Comparison of ENCODE assay signal across 9 mouse cellular contexts in genomic region chr11:55444772-55445171, GRCm38 (mm10). TPM values are rescaled to one million over a fixed set of nuclear protein-coding genes. Genes with fewer than 3 reads are reported as not detected.
DNase-seq lines count a peak whose midpoint lies in the region; ATAC-seq and TF ChIP-seq lines count a peak whose summit lies in the region.
"Had no signal": no experiment of that assay in that cellular context is flagged by ENCODE, and none has a peak within 500 bp of the region (broad histone marks: within the 10 kb centered on the region; RNA-seq: fewer than 3 reads in every experiment).

No protein-coding gene starts in this region.

- no peak overlapping the region for H3K4me2 ChIP-seq in embryonic facial prominence, embryonic 14.5 days (ENCODE audit: low read depth, low read length)
- no peak overlapping the region for H3K4me2 ChIP-seq in intestine, embryonic 15.5 days (replicated peaks)
- H3K4me2 ChIP-seq: neural tube, embryonic 13.5 days had no signal

- peak; percentile 54 for ATAC-seq in embryonic facial prominence, embryonic 14.5 days (ENCODE audit: low read depth)
- ATAC-seq in intestine, embryonic 15.5 days: peak; percentile 63

- TF ChIP-seq CTCF in spleen, adult 2 months (IDR thresholded peaks at IDR 0.05; ENCODE audit: extremely low read depth, insufficient read depth, insufficient read length, insufficient replicate concordance): peak; percentile 19; the same call in 1 of the 2 replicates

- H3K4me1 ChIP-seq in spleen, adult 2 months (ENCODE audit: control insufficient read depth, insufficient read depth, insufficient read length): no peaks in the 10 kb centered on the region
- H3K4me1 ChIP-seq in embryonic facial prominence, embryonic 14.5 days (ENCODE audit: control insufficient read depth, insufficient read depth, low read length): 0 out of 2 replicates have a peak, but pooled peaks cover 3% of the 10 kb centered on the region
- H3K4me1 ChIP-seq in intestine, embryonic 15.5 days (replicated peaks): 0 out of 2 replicates have a peak, but pooled peaks cover 3% of the 10 kb centered on the region
- H3K4me1 ChIP-seq: neural tube, embryonic 13.5 days had no signal

- WGBS in spleen, adult 2 months: 0% methylated on average over 1 of the region's 1 CpGs
- WGBS in embryonic facial prominence, embryonic 14.5 days: 0% methylated on average over 1 of the region's 1 CpGs
- WGBS in intestine, embryonic 15.5 days: 3% methylated on average over 1 of the region's 1 CpGs

- no peaks in the 10 kb centered on the region for H3K9me3 ChIP-seq in embryonic facial prominence, embryonic 14.5 days (ENCODE audit: control insufficient read depth, low read length)
- H3K9me3 ChIP-seq in intestine, embryonic 15.5 days: no peaks in the 10 kb centered on the region
- H3K9me3 ChIP-seq: neural tube, embryonic 13.5 days had no signal

- no peak overlapping the region for H3K4me3 ChIP-seq in spleen, adult 2 months (ENCODE audit: extremely low read depth, insufficient read depth, insufficient read length)
- H3K4me3 ChIP-seq in embryonic facial prominence, embryonic 14.5 days (ENCODE audit: low read depth, low read length): no peak overlapping the region
- no peak overlapping the region for H3K4me3 ChIP-seq in intestine, embryonic 15.5 days (replicated peaks)
- H3K4me3 ChIP-seq: neural tube, embryonic 13.5 days had no signal

- no peak for TF ChIP-seq POLR2A in spleen, adult 2 months (IDR thresholded peaks at IDR 0.05; ENCODE audit: low read depth, low read length)

- DNase-seq in adrenal gland, adult 2 months: peak; percentile 50
- no peak for DNase-seq in adrenal gland, adult 18-20 months (ENCODE audit: low spot score in 2 of 2)
- peak in 1 of 2 experiments; percentile 17 for DNase-seq in spleen, adult 2 months (ENCODE audit: low read depth in 1 of 2, low spot score in 2 of 2)
- no peak for DNase-seq in spleen, adult 18-20 months
- peak; percentile 95 for DNase-seq in embryonic facial prominence, embryonic 14.5 days (ENCODE audit: low spot score)
- DNase-seq in lung, postnatal 10 days: peak; percentile 86
- DNase-seq in yolk sac, embryonic 10.5 days (ENCODE audit: low spot score): peak; percentile 65

- H3K27me3 ChIP-seq in spleen, adult 2 months (ENCODE audit: control insufficient read depth, insufficient read depth, low read length): no peaks in the 10 kb centered on the region
- no peaks in the 10 kb centered on the region for H3K27me3 ChIP-seq in embryonic facial prominence, embryonic 14.5 days (replicated peaks; ENCODE audit: control insufficient read depth, insufficient read depth, low read length)
- no peaks in the 10 kb centered on the region for H3K27me3 ChIP-seq in intestine, embryonic 15.5 days (replicated peaks)
- H3K27me3 ChIP-seq: neural tube, embryonic 13.5 days had no signal

- H3K9ac ChIP-seq in embryonic facial prominence, embryonic 14.5 days (ENCODE audit: low read depth, low read length): no peak overlapping the region
- H3K9ac ChIP-seq in intestine, embryonic 15.5 days: no peak overlapping the region
- H3K9ac ChIP-seq: neural tube, embryonic 13.5 days had no signal

- no peak overlapping the region for H3K27ac ChIP-seq in spleen, adult 2 months (ENCODE audit: insufficient read depth, low read length)
- H3K27ac ChIP-seq in embryonic facial prominence, embryonic 14.5 days (replicated peaks; ENCODE audit: low read depth, low read length): no peak overlapping the region
- H3K27ac ChIP-seq in intestine, embryonic 15.5 days: no peak overlapping the region
- H3K27ac ChIP-seq: neural tube, embryonic 13.5 days had no signal

- peaks cover 8% of the 10 kb centered on the region for H3K36me3 ChIP-seq in spleen, adult 2 months (ENCODE audit: control insufficient read depth, insufficient read depth, low read length)
- H3K36me3 ChIP-seq in embryonic facial prominence, embryonic 14.5 days (ENCODE audit: control insufficient read depth, insufficient read depth, low read length): peaks cover 18% of the 10 kb centered on the region
- H3K36me3 ChIP-seq in intestine, embryonic 15.5 days: no peaks in the 10 kb centered on the region

RNA-seq across cellular contexts. Expression of gene Atox1, which starts 16.3 kb away (rescaled TPM):
- total RNA-seq in adrenal gland, adult 2 months (2021): 100 to 1,000 TPM; 226 to 307 TPM
- 679 and 685 TPM in 2 replicates for polyA plus RNA-seq in adrenal gland, adult 2 months (2012; rRNA removed)
- total RNA-seq in adrenal gland, adult 18-20 months (2021): 100 to 1,000 TPM; 231 to 325 TPM
- polyA plus RNA-seq in spleen, adult 2 months (2012; rRNA removed): 237 and 367 TPM in 2 replicates
- 409 and 416 TPM in 2 replicates for polyA plus RNA-seq in embryonic facial prominence, embryonic 14.5 days (2014; fragmentation: Nextera tagmentation; extraction: Ambion mirVana)
- polyA plus RNA-seq in intestine, embryonic 15.5 days (2015; fragmentation: Nextera tagmentation; extraction: Ambion mirVana): 370 and 402 TPM in 2 replicates

RNA-seq across cellular contexts. Expression of gene Sparc, which starts 21.8 kb away (rescaled TPM):
- 1,000 to 10,000 TPM; 1,553 to 3,019 TPM for total RNA-seq in adrenal gland, adult 2 months (2021)
- 4,707 and 5,966 TPM in 2 replicates for polyA plus RNA-seq in adrenal gland, adult 2 months (2012; rRNA removed)
- 1,000 to 10,000 TPM; 1,159 to 2,168 TPM for total RNA-seq in adrenal gland, adult 18-20 months (2021)
- polyA plus RNA-seq in spleen, adult 2 months (2012; rRNA removed): 427 and 627 TPM in 2 replicates
- 2,713 and 3,340 TPM in 2 replicates for polyA plus RNA-seq in embryonic facial prominence, embryonic 14.5 days (2014; fragmentation: Nextera tagmentation; extraction: Ambion mirVana)
- polyA plus RNA-seq in intestine, embryonic 15.5 days (2015; fragmentation: Nextera tagmentation; extraction: Ambion mirVana): 1,532 and 1,545 TPM in 2 replicates

RNA-seq across cellular contexts. Expression of gene G3bp1, which starts 24.7 kb away (rescaled TPM):
- total RNA-seq in adrenal gland, adult 2 months (2021): 10 to 100 TPM; 50.7 to 54.6 TPM
- polyA plus RNA-seq in adrenal gland, adult 2 months (2012; rRNA removed): 22.7 and 33.7 TPM in 2 replicates
- total RNA-seq in adrenal gland, adult 18-20 months (2021): 10 to 100 TPM; 49.7 to 56.3 TPM
- polyA plus RNA-seq in spleen, adult 2 months (2012; rRNA removed): 25.1 and 25.3 TPM in 2 replicates
- 147 and 171 TPM in 2 replicates for polyA plus RNA-seq in embryonic facial prominence, embryonic 14.5 days (2014; fragmentation: Nextera tagmentation; extraction: Ambion mirVana)
- polyA plus RNA-seq in intestine, embryonic 15.5 days (2015; fragmentation: Nextera tagmentation; extraction: Ambion mirVana): 163 and 179 TPM in 2 replicates

Comparison
In these comparisons a context has a peak if more than half of its experiments do, and no peak if none do; other contexts are left out.
1. DNase-seq: peak in adrenal gland, adult 2 months (single experiment), embryonic facial prominence, embryonic 14.5 days (single experiment), lung, postnatal 10 days (single experiment) and yolk sac, embryonic 10.5 days (single experiment); none in adrenal gland, adult 18-20 months (0 of 2) and spleen, adult 18-20 months (0 of 2).